Mouse (Mus musculus): ENCODE data around the gene Srgap2.

DNA sequence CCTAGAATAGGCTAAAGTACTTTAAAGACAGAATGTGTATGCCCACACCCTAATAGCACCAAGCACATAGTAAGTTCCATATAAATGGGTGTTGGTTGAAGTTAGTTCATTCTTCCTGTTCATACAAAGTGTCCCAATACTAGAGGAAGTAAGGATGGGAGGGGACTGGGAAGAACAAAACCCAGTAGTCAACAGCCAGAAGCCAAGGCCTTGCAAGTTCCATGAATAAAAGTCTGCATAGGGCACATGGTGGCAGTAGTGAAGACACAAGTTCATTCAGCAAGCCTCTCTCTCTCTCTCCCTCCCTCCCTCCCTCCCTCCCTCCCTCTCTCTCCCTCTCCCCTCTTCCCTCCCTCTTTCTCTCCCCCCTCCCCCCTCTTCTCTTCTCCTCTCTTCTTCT is 16.0 kb downstream of the Srgap2 start:
- TF ChIP-seq POLR2A (IDR thresholded peaks at IDR 0.05; ENCODE audit: borderline replicate concordance, low read depth, low read length): no peak
- TF ChIP-seq CTCF (IDR thresholded peaks at IDR 0.05; ENCODE audit: low read depth, low read length): no peak

Data from bone marrow macrophage, adult 2 months (primary cell).